9 mouse cellular contexts compared by ENCODE assay signal in the genomic region with DNA sequence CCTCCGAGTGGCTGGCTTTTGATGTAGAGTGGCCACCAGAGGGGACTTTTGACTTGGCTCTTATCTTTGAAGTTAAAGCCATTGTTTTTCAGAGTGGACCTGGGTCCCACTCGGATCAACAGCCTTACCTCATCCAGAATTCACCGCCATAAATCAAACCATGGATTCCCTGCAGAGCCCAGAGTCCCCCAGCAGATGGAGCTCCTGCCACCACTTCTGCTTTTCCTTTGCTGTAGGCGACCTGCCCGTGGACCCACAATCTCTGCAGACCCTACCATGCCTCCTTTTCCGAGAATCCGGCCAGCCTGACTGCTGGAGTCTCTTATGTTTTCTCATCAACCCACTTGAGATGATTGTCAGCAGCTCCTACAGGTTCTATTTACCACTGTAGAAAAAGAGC. TPM values are rescaled to one million over a fixed set of nuclear protein-coding genes. Genes with fewer than 3 reads are reported as not detected.
DNase-seq lines count a peak whose midpoint lies in the region; ATAC-seq and TF ChIP-seq lines count a peak whose summit lies in the region.
"Had no signal": no experiment of that assay in that cellular context is flagged by ENCODE, and none has a peak within 500 bp of the region (broad histone marks: within the 10 kb centered on the region; RNA-seq: fewer than 3 reads in every experiment).

No protein-coding gene starts in this region.

- H3K36me3 ChIP-seq in hindbrain, embryonic 11.5 days (ENCODE audit: control insufficient read depth, insufficient read depth, low read length), result no peaks in the 10 kb centered on the region
- H3K36me3 ChIP-seq in hindbrain, embryonic 12.5 days, result peaks cover 16% of the 10 kb centered on the region; the same call in 1 of the 2 replicates
- H3K36me3 ChIP-seq in ES-Bruce4 (ENCODE audit: control insufficient read depth, insufficient read depth, low read length, poor library complexity, severe bottlenecking), result no peaks in the 10 kb centered on the region
- H3K36me3 ChIP-seq in neural tube, embryonic 11.5 days (ENCODE audit: control insufficient read depth, insufficient read depth, low read length), result no peaks in the 10 kb centered on the region

- H3K4me3 ChIP-seq in hindbrain, embryonic 11.5 days (ENCODE audit: low read depth, low read length), result no peak overlapping the region
- H3K4me3 ChIP-seq in hindbrain, embryonic 12.5 days, result no peak overlapping the region
- no peak overlapping the region for H3K4me3 ChIP-seq in ES-Bruce4 (ENCODE audit: low read depth, low read length)
- H3K4me3 ChIP-seq in neural tube, embryonic 11.5 days (ENCODE audit: low read depth, low read length), result no peak overlapping the region
- H3K4me3 ChIP-seq: embryonic facial prominence, embryonic 13.5 days had no signal

- H3K27me3 ChIP-seq in hindbrain, embryonic 11.5 days (ENCODE audit: control insufficient read depth, insufficient read depth, low read length), result no peaks in the 10 kb centered on the region
- H3K27me3 ChIP-seq in hindbrain, embryonic 12.5 days, result no peaks in the 10 kb centered on the region
- no peaks in the 10 kb centered on the region for H3K27me3 ChIP-seq in ES-Bruce4 (ENCODE audit: control insufficient read depth, insufficient read depth, low read length, poor library complexity, severe bottlenecking)
- no peaks in the 10 kb centered on the region for H3K27me3 ChIP-seq in neural tube, embryonic 11.5 days (ENCODE audit: control insufficient read depth, insufficient read depth, low read length)
- H3K27me3 ChIP-seq: embryonic facial prominence, embryonic 13.5 days had no signal

- no peak for TF ChIP-seq EP300 in ES-Bruce4 (IDR thresholded peaks at IDR 0.05; ENCODE audit: insufficient read depth, low read depth, low read length)

- no peaks in the 10 kb centered on the region for H3K9me3 ChIP-seq in hindbrain, embryonic 11.5 days (ENCODE audit: control insufficient read depth, low read length)
- H3K9me3 ChIP-seq in hindbrain, embryonic 12.5 days (replicated peaks), result no peaks in the 10 kb centered on the region
- no peaks in the 10 kb centered on the region for H3K9me3 ChIP-seq in ES-Bruce4 (replicated peaks; ENCODE audit: control insufficient read depth, insufficient read depth, low read length, poor library complexity, severe bottlenecking)
- no peaks in the 10 kb centered on the region for H3K9me3 ChIP-seq in neural tube, embryonic 11.5 days (ENCODE audit: control insufficient read depth, low read length)
- H3K9me3 ChIP-seq: embryonic facial prominence, embryonic 13.5 days had no signal

- H3K4me2 ChIP-seq in hindbrain, embryonic 11.5 days (replicated peaks; ENCODE audit: low read depth, low read length), result no peak overlapping the region
- H3K4me2 ChIP-seq in hindbrain, embryonic 12.5 days (replicated peaks), result no peak overlapping the region
- H3K4me2 ChIP-seq in neural tube, embryonic 11.5 days (ENCODE audit: low read depth), result no peak overlapping the region
- H3K4me2 ChIP-seq: embryonic facial prominence, embryonic 13.5 days had no signal

- no peak for TF ChIP-seq POLR2A in ES-Bruce4 (IDR thresholded peaks at IDR 0.05; ENCODE audit: insufficient read depth, low read length)

- 35% methylated on average over 7 of the region's 7 CpGs for WGBS in hindbrain, embryonic 11.5 days
- 35% methylated on average over 7 of the region's 7 CpGs for WGBS in hindbrain, embryonic 12.5 days
- 40% methylated on average over 7 of the region's 7 CpGs for WGBS in neural tube, embryonic 11.5 days

- no peaks in the 10 kb centered on the region for H3K4me1 ChIP-seq in hindbrain, embryonic 11.5 days (replicated peaks; ENCODE audit: control insufficient read depth, insufficient read depth, low read length)
- peaks cover 7% of the 10 kb centered on the region; the same call in 1 of the 2 replicates for H3K4me1 ChIP-seq in hindbrain, embryonic 12.5 days
- peaks cover 6% of the 10 kb centered on the region for H3K4me1 ChIP-seq in ES-Bruce4 (ENCODE audit: control insufficient read depth, insufficient read depth, low read length)
- H3K4me1 ChIP-seq in neural tube, embryonic 11.5 days (ENCODE audit: control insufficient read depth, insufficient read depth, low read length), result no peaks in the 10 kb centered on the region

- no peak for ATAC-seq in hindbrain, embryonic 11.5 days (ENCODE audit: low FRiP score)
- ATAC-seq in hindbrain, embryonic 12.5 days (ENCODE audit: low FRiP score), result no peak
- ATAC-seq in granulocyte monocyte progenitor cell, adult 5-6 weeks (replicated peaks; ENCODE audit: poor library complexity, severe bottlenecking), result peak; percentile 82
- no peak for ATAC-seq in neural tube, embryonic 11.5 days (ENCODE audit: insufficient read depth, low FRiP score, low TSS enrichment)

- intact Hi-C loops in left cerebral cortex, postnatal 10 days (cut with DNase I), result no loop called here

- peak; percentile 76 for TF ChIP-seq CTCF in ES-Bruce4 (IDR thresholded peaks at IDR 0.05; ENCODE audit: low read depth, low read length)

- no peak overlapping the region for H3K9ac ChIP-seq in hindbrain, embryonic 11.5 days (ENCODE audit: low read depth, low read length)
- H3K9ac ChIP-seq in hindbrain, embryonic 12.5 days, result no peak overlapping the region
- H3K9ac ChIP-seq in ES-Bruce4 (ENCODE audit: low read depth, poor library complexity, severe bottlenecking), result no peak overlapping the region
- no peak overlapping the region for H3K9ac ChIP-seq in neural tube, embryonic 11.5 days (ENCODE audit: low read length)
- H3K9ac ChIP-seq: embryonic facial prominence, embryonic 13.5 days had no signal

- peak; percentile 73 for DNase-seq in hindbrain, embryonic 11.5 days (ENCODE audit: low spot score)
- DNase-seq in cerebellum, adult 18-20 months, result peak; percentile 70 to 79
- peak; percentile 56 to 66 for DNase-seq in left cerebral cortex, postnatal 10 days (ENCODE audit: extremely low spot score in 1 of 2, low spot score in 2 of 2)
- DNase-seq in neural tube, embryonic 11.5 days (ENCODE audit: low spot score), result peak; percentile 65
- DNase-seq in thymus, postnatal 4 days, result peak; percentile 70

- H3K27ac ChIP-seq in hindbrain, embryonic 11.5 days (ENCODE audit: low read depth, low read length), result no peak overlapping the region
- H3K27ac ChIP-seq in hindbrain, embryonic 12.5 days, result no peak overlapping the region
- no peak overlapping the region for H3K27ac ChIP-seq in ES-Bruce4 (ENCODE audit: insufficient read depth, low read length)
- no peak overlapping the region for H3K27ac ChIP-seq in neural tube, embryonic 11.5 days (ENCODE audit: low read depth, low read length)
- H3K27ac ChIP-seq: embryonic facial prominence, embryonic 13.5 days had no signal

RNA-seq across cellular contexts. Expression of gene Ppp6r3, which starts 5.8 kb away (rescaled TPM):
- polyA plus RNA-seq in hindbrain, embryonic 11.5 days (2014; fragmentation: Nextera tagmentation; extraction: Ambion mirVana), result 74.8 and 82.5 TPM in 2 replicates
- 79.9 and 83.9 TPM in 2 replicates for polyA plus RNA-seq in hindbrain, embryonic 12.5 days (2016; fragmentation: Nextera tagmentation; extraction: Ambion mirVana)
- polyA plus RNA-seq in ES-Bruce4 (2011; ENCODE audit: insufficient read depth, insufficient read length, low read depth, missing spikeins), result 153 and 171 TPM in 2 replicates
- total RNA-seq in granulocyte monocyte progenitor cell, adult 5-6 weeks (2014; fragmentation: Nextera tagmentation), result 97.5 and 97.9 TPM in 2 replicates
- 106 and 114 TPM in 2 replicates for total RNA-seq in granulocyte monocyte progenitor cell, adult 5-6 weeks (2017)
- total RNA-seq in left cerebral cortex, postnatal 10 days (2021), result 10 to 100 TPM; 79.8 to 83.9 TPM
- 85.0 and 88.5 TPM in 2 replicates for polyA plus RNA-seq in neural tube, embryonic 11.5 days (2014; fragmentation: Nextera tagmentation; extraction: Ambion mirVana)
